Mouse (Mus musculus) heart, adult 2 months (tissue): Measurements from ENCODE around the gene Serpinb9g. TPM values are rescaled to one million over a fixed set of nuclear protein-coding genes. Genes with fewer than 3 reads are reported as not detected.
"Not testable (repeated sequence)": the region's sequence is repeated elsewhere in the genome, so short reads cannot be mapped to it uniquely, and the experiment has no call there.

Experiments
- DNase-seq, 2 experiments: peaks; one replicate each; pipeline ENCODE4 v3.0.0; 2021
- H3K27ac ChIP-seq: fragments of 200-600 bp; 2 replicates; pipeline ENCODE4 v1.8.1; 2022
- H3K27me3 ChIP-seq: fragments of 200-500 bp; 2 replicates; pipeline ENCODE4 v1.6.1; 2012; ENCODE audit warnings: mild to moderate bottlenecking, low read length, inconsistent platforms, mixed read lengths; ENCODE audit not compliant: control insufficient read depth, insufficient read depth
- H3K36me3 ChIP-seq: fragments of 200-500 bp; 2 replicates; pipeline ENCODE4 v1.6.1; 2012; ENCODE audit warnings: low read length, inconsistent platforms; ENCODE audit not compliant: control insufficient read depth, insufficient read depth
- H3K4me1 ChIP-seq: fragments of 200-500 bp; 2 replicates; pipeline ENCODE4 v1.6.1; 2011; ENCODE audit warnings: low read length; ENCODE audit not compliant: control insufficient read depth, insufficient read depth
- H3K4me3 ChIP-seq: fragments of 200-600 bp; 2 replicates; pipeline ENCODE4 v1.8.1; 2022
- H3K79me2 ChIP-seq: fragments of 200-500 bp; replicated peaks from 2 replicates; pipeline ENCODE4 v1.6.1; 2012; ENCODE audit warnings: mild to moderate bottlenecking, inconsistent platforms, low read length, moderate library complexity, mixed read lengths; ENCODE audit not compliant: control insufficient read depth, insufficient read depth
- H3K9ac ChIP-seq: fragments of 200-500 bp; 2 replicates; pipeline ENCODE4 v1.6.1; 2012; ENCODE audit warnings: low read depth, mild to moderate bottlenecking, control low read depth, inconsistent platforms, low read length, mixed read lengths
- CTCF ChIP-seq: fragments of 200-600 bp; IDR thresholded peaks from 2 replicates; pipeline ENCODE4 v1.8.1; 2022; ENCODE audit warnings: antibody characterized with exemption, mild to moderate bottlenecking, moderate library complexity
- EP300 ChIP-seq: fragments of 200-500 bp; IDR thresholded peaks from 2 replicates; pipeline ENCODE4 v1.6.1; 2011; ENCODE audit warnings: low read depth, low read length, control low read depth; ENCODE audit not compliant: insufficient read depth
- POLR2A ChIP-seq: fragments of 200-500 bp; IDR thresholded peaks from 2 replicates; pipeline ENCODE4 v1.6.1; 2011; ENCODE audit warnings: mild to moderate bottlenecking, low read depth, low read length, control low read depth; ENCODE audit not compliant: insufficient read depth
- WGBS: fragments of 180-500 bp; shearing (Covaris S2); methylation state at CpG from one replicate; pipeline ENCODE4 v1.1.7; 2018; 5-methylcytosine and 5-hydroxymethylcytosine counted together
- intact Hi-C: fragments of 180-260 bp; cut with DNase I; formaldehyde crosslinking; loops from one replicate; pipeline ENCODE4 v1.15.1; 2025
- long read RNA-seq: library from polyadenylated mRNA; stranded (forward); transcript quantifications from one replicate; pipeline ENCODE4 v2.0.0, GENCODE M21; 2021
- polyA plus RNA-seq: library from polyadenylated mRNA; depleted of rRNA; stranded (reverse); fragments of >200 nt; gene quantifications from 2 replicates; pipeline ENCODE4 v1.2.3, GENCODE M21; 2012; rRNA removed
- total RNA-seq, 2 experiments: library from RNA; stranded (reverse); gene quantifications; 2 replicates each; pipeline ENCODE4 v1.2.3; 2021

The Serpinb9g gene
- total RNA-seq (not detected), polyA plus RNA-seq (not detected in 2 replicates)
- long read RNA-seq, result 0 reads

DNA sequence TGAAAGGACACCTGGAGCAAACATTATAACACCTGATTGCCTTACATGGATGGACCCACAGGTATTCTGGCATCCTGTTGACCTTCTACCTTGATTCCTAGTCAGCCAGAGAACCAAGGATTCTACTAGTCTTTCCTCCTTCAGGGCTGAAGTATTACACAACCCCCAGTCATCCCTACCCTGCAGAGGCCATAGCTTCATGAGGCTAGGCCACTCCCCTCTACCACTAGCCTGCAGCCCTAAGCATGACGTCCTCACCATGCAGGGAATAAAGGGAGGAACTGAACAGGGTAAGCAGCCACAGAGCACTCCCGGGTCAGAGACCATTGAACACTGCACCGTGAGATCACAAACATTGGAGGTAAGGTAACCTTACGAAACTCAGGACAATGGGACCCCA, at the start of gene Serpinb9g:
Gene Serpinb9g, plus strand, starts transcription at position 301 of the 400 bp plus-strand sequence.
- H3K4me3 ChIP-seq, H3K27ac ChIP-seq, H3K36me3 ChIP-seq, H3K9ac ChIP-seq, DNase-seq, H3K4me1 ChIP-seq, H3K27me3 ChIP-seq, H3K79me2 ChIP-seq, intact Hi-C loops: not testable (repeated sequence)
- WGBS, result 73% methylated on average over 4 of the region's 4 CpGs

DNA sequence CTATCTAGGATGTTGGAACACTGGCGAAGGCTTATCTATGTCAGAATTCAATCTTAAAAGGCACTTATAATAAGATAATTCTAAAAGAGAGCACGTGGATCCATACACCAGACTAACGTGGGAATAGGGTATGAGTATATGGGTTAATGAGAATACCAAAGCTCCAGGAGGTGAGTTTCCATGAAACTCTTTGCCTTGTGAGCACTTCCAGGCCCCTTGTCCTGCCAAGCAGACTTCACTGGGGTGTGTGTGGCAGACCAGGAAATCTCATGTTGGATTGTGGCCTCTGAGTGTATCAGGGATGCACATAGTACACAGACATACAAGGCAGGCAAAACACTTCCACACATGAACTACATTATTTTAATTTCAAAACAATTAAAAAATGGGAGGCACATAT, 718 bp upstream of the Serpinb9g start:
- not testable (repeated sequence) for DNase-seq

DNA sequence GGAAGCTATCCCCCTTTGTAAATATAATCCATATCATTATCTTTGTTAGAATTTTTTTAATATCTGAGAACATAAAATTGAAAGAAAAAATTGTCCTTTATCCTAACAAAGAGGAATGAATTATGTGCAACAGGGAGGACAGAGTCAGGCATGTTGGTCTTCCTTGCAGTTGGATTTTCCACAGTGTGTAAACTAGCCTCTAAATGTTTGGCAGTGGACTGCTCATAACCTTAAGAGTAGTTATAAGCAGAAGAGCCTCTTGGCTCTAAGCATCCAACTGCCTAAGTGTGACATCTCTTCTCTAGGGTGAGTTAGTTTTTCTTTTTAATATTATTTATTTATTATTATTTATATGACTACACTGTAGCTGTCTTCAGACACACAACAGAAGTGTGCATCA, 40.0 kb downstream of the Serpinb9g start:
- Histone ChIP-seq H3K4me3 (no peak overlapping the region), H3K4me1 (no peaks in the 10 kb centered on the region), H3K27me3 (no peaks in the 10 kb centered on the region), H3K9ac (no peak overlapping the region), H3K27ac (no peak overlapping the region), H3K36me3 (no peaks in the 10 kb centered on the region), H3K79me2 (no peaks in the 10 kb centered on the region)
- TF ChIP-seq EP300 (no peak), CTCF (no peak), POLR2A (no peak)
- intact Hi-C loops, result no loop called here
- DNase-seq, result no peak

More for the DNA sequence above, 718 bp upstream of the Serpinb9g start:
- H3K9ac ChIP-seq, intact Hi-C loops, H3K36me3 ChIP-seq, H3K4me1 ChIP-seq, H3K4me3 ChIP-seq, H3K27me3 ChIP-seq, H3K79me2 ChIP-seq, H3K27ac ChIP-seq: not testable (repeated sequence)
- 58% methylated on average over 3 of the region's 3 CpGs for WGBS

DNA sequence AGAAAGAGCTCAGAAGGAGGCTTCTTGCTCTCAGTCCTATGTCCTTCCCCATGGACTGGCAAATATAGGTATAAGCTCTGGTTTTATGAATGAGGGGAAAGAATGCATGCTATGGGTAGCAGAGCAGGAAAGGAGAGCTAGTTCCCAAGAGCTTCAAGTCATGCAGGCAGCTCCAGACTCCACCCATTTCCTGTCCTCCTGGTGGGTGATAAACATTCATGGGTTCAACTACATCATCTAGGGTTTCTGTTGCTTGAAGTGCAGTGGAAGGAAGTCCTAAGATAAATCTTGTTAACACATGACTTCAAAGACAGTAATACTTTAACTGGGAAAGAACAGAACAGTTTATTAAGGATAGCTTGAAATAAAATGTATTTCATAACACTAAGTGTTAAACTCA, 48.2 kb downstream of the Serpinb9g start:
- no peak for TF ChIP-seq EP300
- TF ChIP-seq POLR2A, result no peak
- no peak for TF ChIP-seq CTCF
- Histone ChIP-seq H3K27me3 (no peaks in the 10 kb centered on the region), H3K4me1 (no peaks in the 10 kb centered on the region), H3K79me2 (no peaks in the 10 kb centered on the region), H3K36me3 (no peaks in the 10 kb centered on the region), H3K9ac (no peak overlapping the region), H3K4me3 (no peak overlapping the region), H3K27ac (no peak overlapping the region)
- no peak for DNase-seq
- intact Hi-C loops, result no loop called here

Other genes starting within 250 kb of the Serpinb9g start
- not detected for gene Serpinb9e, start 235.2 kb upstream of the Serpinb9g start, total RNA-seq
- gene Serpinb9e, start 235.2 kb upstream of the Serpinb9g start, polyA plus RNA-seq, result not detected in 2 replicates
- not detected for gene Serpinb9f, start 160.7 kb upstream of the Serpinb9g start, total RNA-seq
- gene Serpinb9f, start 160.7 kb upstream of the Serpinb9g start, polyA plus RNA-seq, result not detected in 2 replicates
- not detected for gene Gm11397, start 89.0 kb upstream of the Serpinb9g start, total RNA-seq
- not detected in 2 replicates for gene Gm11397, start 89.0 kb upstream of the Serpinb9g start, polyA plus RNA-seq
- gene Serpinb6d, start 176.6 kb downstream of the Serpinb9g start, total RNA-seq, result not detected
- gene Serpinb6d, start 176.6 kb downstream of the Serpinb9g start, polyA plus RNA-seq, result not detected in 2 replicates